Mouse (Mus musculus) MEL (cell line): ENCODE measurements around the gene Chrm4. TPM values are rescaled to one million over a fixed set of nuclear protein-coding genes. Genes with fewer than 3 reads are reported as not detected.
A peak's percentile ranks its signal among the peaks of the same experiment; 100 is the strongest.

Experiments
- DNase-seq: peaks from one replicate; pipeline ENCODE4 v3.0.0; 2011; ENCODE audit warnings: low read depth, low spot score
- H3K27ac ChIP-seq: 2 replicates; pipeline ENCODE4 v1.5.1; 2012; ENCODE audit warnings: low read depth, mild to moderate bottlenecking, control low read depth, low read length, moderate library complexity; ENCODE audit not compliant: control insufficient read depth
- H3K27me3 ChIP-seq, 2 experiments: fragments of 150-350 bp in 1 of 2; sonication (generic) in 1 of 2; 2 replicates each; pipeline ENCODE4 v1.6.1; 2012; ENCODE audit warnings: low read length in 2 of 2, mild to moderate bottlenecking in 2 of 2, improper control_type of control experiment in 1 of 2, moderate library complexity in 1 of 2; ENCODE audit not compliant: insufficient read depth in 2 of 2, control insufficient read depth in 1 of 2
- H3K36me3 ChIP-seq, 2 experiments: 2 replicates each; pipeline ENCODE4 v1.6.1; 2012 to 2014; ENCODE audit warnings: low read length in 2 of 2, improper control_type of control experiment in 1 of 2, inconsistent platforms in 1 of 2, mild to moderate bottlenecking in 1 of 2; ENCODE audit not compliant: insufficient read depth in 2 of 2, control insufficient read depth in 1 of 2
- H3K4me1 ChIP-seq, 2 experiments: fragments of 150-350 bp in 1 of 2; sonication (generic) in 1 of 2; 2 replicates each; pipeline ENCODE4 v1.6.1; 2012; ENCODE audit warnings: low read length in 2 of 2, improper control_type of control experiment in 1 of 2, mild to moderate bottlenecking in 1 of 2; ENCODE audit not compliant: insufficient read depth in 2 of 2, control insufficient read depth in 1 of 2
- H3K4me3 ChIP-seq, 2 experiments: fragments of 150-350 bp in 1 of 2; sonication (generic) in 1 of 2; 2 replicates each; pipeline ENCODE4 v1.5.1; 2012; ENCODE audit warnings: low read depth in 2 of 2, low read length in 2 of 2, mild to moderate bottlenecking in 2 of 2, moderate library complexity in 2 of 2, control low read depth in 1 of 2, improper control_type of control experiment in 1 of 2; ENCODE audit not compliant: control insufficient read depth in 1 of 2, insufficient read depth in 1 of 2
- H3K79me2 ChIP-seq: 2 replicates; pipeline ENCODE4 v1.6.1; 2012; ENCODE audit warnings: mild to moderate bottlenecking, low read length, moderate library complexity; ENCODE audit not compliant: control insufficient read depth, poor library complexity, insufficient read depth
- H3K9ac ChIP-seq: 2 replicates; pipeline ENCODE4 v1.6.1; 2012; ENCODE audit warnings: low read depth, mild to moderate bottlenecking, control low read depth, low read length, moderate library complexity; ENCODE audit not compliant: control insufficient read depth, poor library complexity, severe bottlenecking
- H3K9me3 ChIP-seq: fragments of 150-350 bp; sonication (generic); replicated peaks from 2 replicates; pipeline ENCODE4 v1.6.1; 2012; ENCODE audit warnings: mild to moderate bottlenecking, low read length, improper control_type of control experiment, moderate library complexity; ENCODE audit not compliant: insufficient read depth
- BHLHE40 ChIP-seq: IDR thresholded peaks from 2 replicates; pipeline ENCODE4 v1.6.1; 2012; ENCODE audit warnings: low read depth, mild to moderate bottlenecking, inconsistent platforms, low read length, improper control_type of control experiment, borderline replicate concordance
- CTCF ChIP-seq, 3 experiments: IDR thresholded peaks in 2 of 3; conservative IDR thresholded peaks in 1 of 3; 2 replicates each; pipeline ENCODE4 v1.5.1; 2011 to 2012; ENCODE audit warnings: low read length in 3 of 3, low read depth in 2 of 3, mild to moderate bottlenecking in 2 of 3, improper control_type of control experiment in 1 of 3, inconsistent platforms in 1 of 3, mixed read lengths in 1 of 3, moderate library complexity in 1 of 3; ENCODE audit not compliant: control insufficient read depth in 1 of 3, insufficient read depth in 1 of 3, poor library complexity in 1 of 3, severe bottlenecking in 1 of 3
- JUND ChIP-seq: IDR thresholded peaks from 2 replicates; pipeline ENCODE4 v1.6.1; 2011; ENCODE audit warnings: low read depth, mild to moderate bottlenecking, improper control_type of control experiment, low read length
- MAFK ChIP-seq: IDR thresholded peaks from 2 replicates; pipeline ENCODE4 v1.6.1; 2011; ENCODE audit warnings: low read depth, mild to moderate bottlenecking, low read length, improper control_type of control experiment, borderline replicate concordance
- MAX ChIP-seq: IDR thresholded peaks from 2 replicates; pipeline ENCODE4 v1.6.1; 2011; ENCODE audit warnings: low read length, improper control_type of control experiment
- MAZ ChIP-seq: IDR thresholded peaks from 2 replicates; pipeline ENCODE4 v1.6.1; 2012; ENCODE audit warnings: low read depth, mild to moderate bottlenecking, inconsistent platforms, low read length, improper control_type of control experiment
- MXI1 ChIP-seq: IDR thresholded peaks from 2 replicates; pipeline ENCODE4 v1.6.1; 2011; ENCODE audit warnings: mild to moderate bottlenecking, low read depth, low read length, improper control_type of control experiment
- MYC ChIP-seq: IDR thresholded peaks from 2 replicates; pipeline ENCODE4 v1.6.1; 2011; ENCODE audit warnings: low read depth, mild to moderate bottlenecking, low read length, improper control_type of control experiment, moderate library complexity
- NELFE ChIP-seq: IDR thresholded peaks from 2 replicates; pipeline ENCODE4 v1.6.1; 2011; ENCODE audit warnings: low read depth, low read length, improper control_type of control experiment
- POLR2A ChIP-seq, 2 experiments: IDR thresholded peaks; 2 replicates each; pipeline ENCODE4 v1.6.1; 2011 to 2012; ENCODE audit warnings: low read length in 2 of 2, mild to moderate bottlenecking in 2 of 2, control low read depth in 1 of 2, improper control_type of control experiment in 1 of 2, low read depth in 1 of 2, moderate library complexity in 1 of 2; ENCODE audit not compliant: control insufficient read depth in 1 of 2, insufficient read depth in 1 of 2, poor library complexity in 1 of 2
- POLR2AphosphoS2 ChIP-seq: IDR thresholded peaks from 2 replicates; pipeline ENCODE4 v1.6.1; 2011; ENCODE audit warnings: low read length, improper control_type of control experiment
- RAD21 ChIP-seq: IDR thresholded peaks from 2 replicates; pipeline ENCODE4 v1.6.1; 2011; ENCODE audit warnings: mild to moderate bottlenecking, low read depth, low read length, improper control_type of control experiment
- RCOR1 ChIP-seq: IDR thresholded peaks from 2 replicates; pipeline ENCODE4 v1.6.1; 2012; ENCODE audit warnings: low read depth, mild to moderate bottlenecking, inconsistent platforms, low read length, improper control_type of control experiment
- SIN3A ChIP-seq: IDR thresholded peaks from 2 replicates; pipeline ENCODE4 v1.6.1; 2012; ENCODE audit warnings: low read length, improper control_type of control experiment, inconsistent platforms
- SMC3 ChIP-seq: IDR thresholded peaks from 2 replicates; pipeline ENCODE4 v1.6.1; 2011; ENCODE audit warnings: low read depth, low read length, improper control_type of control experiment
- USF2 ChIP-seq, 2 experiments: IDR thresholded peaks; 2 replicates each; pipeline ENCODE4 v1.6.1; 2011 to 2012; ENCODE audit warnings: improper control_type of control experiment in 2 of 2, low read length in 2 of 2, borderline replicate concordance in 1 of 2, inconsistent platforms in 1 of 2, low read depth in 1 of 2, mild to moderate bottlenecking in 1 of 2; ENCODE audit not compliant: insufficient read depth in 1 of 2
- ZC3H11A ChIP-seq: IDR thresholded peaks from 2 replicates; pipeline ENCODE4 v1.6.1; 2012; ENCODE audit warnings: low read depth, mild to moderate bottlenecking, inconsistent platforms, low read length, improper control_type of control experiment
- ZKSCAN1 ChIP-seq: IDR thresholded peaks from 2 replicates; pipeline ENCODE4 v1.6.1; 2012; ENCODE audit warnings: low read depth, mild to moderate bottlenecking, inconsistent platforms, low read length, improper control_type of control experiment, moderate library complexity
- polyA plus RNA-seq, 2 experiments: library from polyadenylated mRNA; stranded (reverse) in 1 of 2; unstranded in 1 of 2; fragments of >175 nt in 1 of 2; fragments of >200 nt in 1 of 2; gene quantifications; 2 replicates each; pipeline versions ENCODE4 v1.2.1 to v1.2.4; 2012; ENCODE audit warnings: low replicate concordance in 2 of 2, low read depth in 1 of 2; ENCODE audit not compliant: insufficient read length in 2 of 2, insufficient read depth in 1 of 2, missing spikeins in 1 of 2
- total RNA-seq: library from RNA; depleted of rRNA; stranded (reverse); fragments of 300-350 nt; gene quantifications from 2 replicates; pipeline ENCODE4 v1.2.3, GENCODE M21; 2012

Gene Chrm4
- total and polyA plus RNA-seq, 3 experiments: 21.5 to 29.0 TPM; not detected in 1

DNA sequence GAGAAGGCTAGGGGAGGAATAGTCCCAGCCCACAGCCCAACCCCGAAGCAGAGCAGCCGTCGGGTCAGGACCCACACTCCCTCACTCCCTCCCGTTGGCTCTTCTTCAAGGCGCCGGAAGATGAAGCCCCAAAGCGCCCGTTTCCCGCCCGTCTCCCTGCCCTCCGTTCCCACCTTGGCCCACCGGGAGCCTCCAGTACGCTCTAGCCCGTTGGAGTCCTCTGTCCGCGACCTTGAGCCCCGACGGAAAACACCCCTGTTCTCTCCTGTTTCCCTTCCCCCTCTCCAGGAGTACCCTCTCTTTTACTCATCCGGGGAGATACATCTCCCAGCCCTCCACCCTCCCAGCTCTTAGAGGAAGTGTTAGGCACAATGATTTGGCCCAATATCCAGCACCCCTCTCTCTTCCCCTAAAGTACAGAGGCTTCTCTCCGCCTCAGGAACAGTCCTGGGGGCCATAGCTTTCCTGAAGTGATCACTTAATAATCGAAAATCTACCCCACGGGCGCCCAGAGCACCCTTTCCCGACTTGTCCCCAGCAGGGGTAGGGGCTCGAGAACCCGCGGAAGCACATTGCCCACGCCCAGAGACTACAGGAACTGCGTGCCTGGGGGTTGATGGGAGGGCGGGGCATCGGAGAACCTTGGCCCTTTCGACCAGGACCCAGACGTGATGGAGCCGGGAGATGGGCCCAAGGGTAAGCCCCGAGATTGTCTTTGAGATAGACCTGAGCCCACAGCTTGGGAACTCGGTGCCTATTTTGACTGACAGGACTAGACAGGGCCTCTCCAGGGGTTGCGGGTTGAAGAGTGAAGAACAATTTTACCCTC is 4.2 kb upstream of the Chrm4 start (continued):
- TF ChIP-seq RAD21 (no peak), POLR2A (IDR thresholded peaks at IDR 0.05; ENCODE audit: control insufficient read depth in 1 of 2, insufficient read depth in 1 of 2, low read depth in 1 of 2, low read length in 2 of 2, poor library complexity in 1 of 2) (peak; percentile 48 to 83; a peak in 3 of 4 replicates), JUND (no peak), RCOR1 (no peak)
- TF ChIP-seq, all 39 proteins: peak for 14

DNA sequence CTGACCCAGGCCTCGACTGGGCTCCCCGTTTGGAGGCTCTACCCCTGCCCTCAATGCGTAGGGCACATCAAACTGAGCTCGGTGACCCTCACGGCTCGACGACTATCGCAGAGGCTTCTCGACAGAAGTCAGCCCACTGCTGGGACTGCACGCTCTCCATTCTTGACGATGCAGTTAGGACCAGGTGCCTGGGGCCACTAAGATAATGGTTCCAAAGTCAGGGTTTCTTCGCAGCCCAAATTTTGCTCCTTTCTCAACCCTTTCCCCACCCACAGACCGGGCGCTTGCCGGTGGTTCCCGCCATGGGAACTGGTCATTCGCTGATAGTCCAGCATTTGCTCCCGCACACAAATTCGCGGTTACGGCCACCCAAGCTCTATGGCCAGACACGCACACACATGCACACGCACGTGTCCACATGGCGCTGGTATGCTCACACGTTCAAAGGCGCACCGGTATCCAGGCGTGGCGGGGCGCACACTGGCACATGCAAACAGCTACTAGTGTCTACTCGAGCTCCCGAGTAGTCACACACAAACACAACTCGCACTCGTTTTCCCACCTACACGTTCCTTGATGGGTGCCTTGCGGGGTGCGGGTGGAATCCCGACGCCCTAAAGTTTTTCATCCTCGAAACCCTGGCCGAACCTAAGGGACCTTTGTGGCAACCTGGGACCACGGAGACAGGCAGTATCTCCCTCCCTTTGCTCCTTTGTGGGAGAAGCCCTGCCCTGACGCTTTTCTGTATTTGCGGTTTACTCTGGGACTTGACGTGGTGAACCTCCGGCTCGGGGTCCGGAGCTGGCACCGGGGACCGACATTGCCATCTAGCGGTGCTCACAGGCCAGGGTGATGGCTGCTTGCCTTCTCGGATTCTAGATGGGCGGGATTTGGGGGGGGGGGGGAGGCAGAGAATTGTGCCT is 3.4 kb upstream of the Chrm4 start:
- Histone ChIP-seq H3K27me3 (no peaks in the 10 kb centered on the region), H3K79me2 (peaks cover 34% of the 10 kb centered on the region), H3K27ac (peak overlapping the region; percentile 84), H3K9ac (peak overlapping the region; percentile 85), H3K4me1 (peaks cover 3 to 21% of the 10 kb centered on the region in 2 experiments), H3K36me3 (peaks cover 0 to 5% of the 10 kb centered on the region in 2 experiments; a peak in 2 of 4 replicates)
- DNase-seq: peak; percentile 88
- TF ChIP-seq MYC: peak; percentile 70; the same call in 1 of the 2 replicates
- peak in 2 of 3 experiments; percentile 80 to 93; a peak in 5 of 6 replicates for TF ChIP-seq CTCF (IDR thresholded peaks at IDR 0.05 in 2 of 3, conservative IDR thresholded peaks at IDR 0.05 in 1 of 3; ENCODE audit: control insufficient read depth in 1 of 3, insufficient read depth in 1 of 3, low read depth in 2 of 3, low read length in 3 of 3, poor library complexity in 1 of 3, severe bottlenecking in 1 of 3)
- no peak for TF ChIP-seq BHLHE40
- no peak for TF ChIP-seq USF2 (IDR thresholded peaks at IDR 0.05; ENCODE audit: borderline replicate concordance in 1 of 2, insufficient read depth in 1 of 2, low read depth in 1 of 2, low read length in 2 of 2)
- TF ChIP-seq POLR2A (IDR thresholded peaks at IDR 0.05; ENCODE audit: control insufficient read depth in 1 of 2, insufficient read depth in 1 of 2, low read depth in 1 of 2, low read length in 2 of 2, poor library complexity in 1 of 2): peak in 1 of 2 experiments; percentile 35; a peak in 1 of 4 replicates
- peak; percentile 68 for TF ChIP-seq SIN3A
- peak; percentile 72 for TF ChIP-seq RAD21
- peak; percentile 78 for TF ChIP-seq SMC3
- no peak for TF ChIP-seq POLR2AphosphoS2
- peak; percentile 61 for TF ChIP-seq ZC3H11A
- TF ChIP-seq MXI1: peak; percentile 86
- TF ChIP-seq MAX: peak; percentile 82
- TF ChIP-seq NELFE: no peak
- no peak for TF ChIP-seq ZKSCAN1
- no peak for TF ChIP-seq MAFK
- no peak for TF ChIP-seq MAZ
- TF ChIP-seq, all 39 proteins: peak for 9
- Histone ChIP-seq H3K9me3 (no peaks in the 10 kb centered on the region), H3K4me3 (peak overlapping the region; percentile 70 to 75)
